Mouse (Mus musculus): ENCODE measurements around the gene Bbx. TPM values are rescaled to one million over a fixed set of nuclear protein-coding genes. Genes with fewer than 3 reads are reported as not detected.

Bbx gene
- polyA plus RNA-seq, 1 experiment = 116 TPM

- no peak for TF ChIP-seq POLR2A (IDR thresholded peaks at IDR 0.05; ENCODE audit: insufficient read depth, low read length)
- TF ChIP-seq CTCF (IDR thresholded peaks at IDR 0.05; ENCODE audit: low read depth, low read length) = no peak
- no peak for TF ChIP-seq EP300 (IDR thresholded peaks at IDR 0.05; ENCODE audit: insufficient read depth, low read depth, low read length)
- H3K9ac ChIP-seq (ENCODE audit: low read depth, poor library complexity, severe bottlenecking) = peak overlapping the region; percentile 33
- H3K36me3 ChIP-seq (ENCODE audit: control insufficient read depth, insufficient read depth, low read length, poor library complexity, severe bottlenecking) = no peaks in the 10 kb centered on the region
- H3K4me1 ChIP-seq (ENCODE audit: control insufficient read depth, insufficient read depth, low read length) = no peaks in the 10 kb centered on the region
- H3K27me3 ChIP-seq (ENCODE audit: control insufficient read depth, insufficient read depth, low read length, poor library complexity, severe bottlenecking) = no peaks in the 10 kb centered on the region
- no peak overlapping the region for H3K4me3 ChIP-seq (ENCODE audit: low read depth, low read length)
- H3K27ac ChIP-seq (ENCODE audit: insufficient read depth, low read length) = peak overlapping the region; percentile 88
- no peaks in the 10 kb centered on the region for H3K9me3 ChIP-seq (replicated peaks; ENCODE audit: control insufficient read depth, insufficient read depth, low read length, poor library complexity, severe bottlenecking)
Measured at GRCm38 (mm10) chr16:50462226-50462870, 30.2 kb upstream of the Bbx start.

- Histone ChIP-seq H3K4me1 (ENCODE audit: control insufficient read depth, insufficient read depth, low read length) (no peaks in the 10 kb centered on the region), H3K27ac (ENCODE audit: insufficient read depth, low read length) (peak overlapping the region; percentile 98), H3K9ac (ENCODE audit: low read depth, poor library complexity, severe bottlenecking) (peak overlapping the region; percentile 50; the same call in 1 of the 2 replicates), H3K36me3 (ENCODE audit: control insufficient read depth, insufficient read depth, low read length, poor library complexity, severe bottlenecking) (no peaks in the 10 kb centered on the region), H3K27me3 (ENCODE audit: control insufficient read depth, insufficient read depth, low read length, poor library complexity, severe bottlenecking) (no peaks in the 10 kb centered on the region), H3K9me3 (replicated peaks; ENCODE audit: control insufficient read depth, insufficient read depth, low read length, poor library complexity, severe bottlenecking) (no peaks in the 10 kb centered on the region), H3K4me3 (ENCODE audit: low read depth, low read length) (no peak overlapping the region)
- TF ChIP-seq CTCF (IDR thresholded peaks at IDR 0.05; ENCODE audit: low read depth, low read length) = no peak
- peak; percentile 85 for TF ChIP-seq EP300 (IDR thresholded peaks at IDR 0.05; ENCODE audit: insufficient read depth, low read depth, low read length)
Measured at GRCm38 (mm10) chr16:50459146-50459545, 27.0 kb upstream of the Bbx start.

- TF ChIP-seq POLR2A (IDR thresholded peaks at IDR 0.05; ENCODE audit: insufficient read depth, low read length) (no peak), CTCF (IDR thresholded peaks at IDR 0.05; ENCODE audit: low read depth, low read length) (no peak), EP300 (IDR thresholded peaks at IDR 0.05; ENCODE audit: insufficient read depth, low read depth, low read length) (no peak)
- Histone ChIP-seq H3K4me3 (ENCODE audit: low read depth, low read length) (no peak overlapping the region), H3K36me3 (ENCODE audit: control insufficient read depth, insufficient read depth, low read length, poor library complexity, severe bottlenecking) (no peaks in the 10 kb centered on the region), H3K9me3 (replicated peaks; ENCODE audit: control insufficient read depth, insufficient read depth, low read length, poor library complexity, severe bottlenecking) (peaks cover 7% of the 10 kb centered on the region; the same call in 1 of the 2 replicates), H3K27me3 (ENCODE audit: control insufficient read depth, insufficient read depth, low read length, poor library complexity, severe bottlenecking) (no peaks in the 10 kb centered on the region), H3K27ac (ENCODE audit: insufficient read depth, low read length) (no peak overlapping the region), H3K9ac (ENCODE audit: low read depth, poor library complexity, severe bottlenecking) (no peak overlapping the region), H3K4me1 (ENCODE audit: control insufficient read depth, insufficient read depth, low read length) (no peaks in the 10 kb centered on the region)
Measured at GRCm38 (mm10) chr16:50456053-50456452, 23.9 kb upstream of the Bbx start.

- Histone ChIP-seq H3K4me3 (ENCODE audit: low read depth, low read length) (no peak overlapping the region), H3K27me3 (ENCODE audit: control insufficient read depth, insufficient read depth, low read length, poor library complexity, severe bottlenecking) (no peaks in the 10 kb centered on the region; the same call in 1 of the 2 replicates), H3K36me3 (ENCODE audit: control insufficient read depth, insufficient read depth, low read length, poor library complexity, severe bottlenecking) (no peaks in the 10 kb centered on the region), H3K27ac (ENCODE audit: insufficient read depth, low read length) (no peak overlapping the region), H3K9me3 (replicated peaks; ENCODE audit: control insufficient read depth, insufficient read depth, low read length, poor library complexity, severe bottlenecking) (peaks cover 7% of the 10 kb centered on the region; the same call in 1 of the 2 replicates), H3K4me1 (ENCODE audit: control insufficient read depth, insufficient read depth, low read length) (no peaks in the 10 kb centered on the region), H3K9ac (ENCODE audit: low read depth, poor library complexity, severe bottlenecking) (no peak overlapping the region)
- no peak for TF ChIP-seq EP300 (IDR thresholded peaks at IDR 0.05; ENCODE audit: insufficient read depth, low read depth, low read length)
- TF ChIP-seq CTCF (IDR thresholded peaks at IDR 0.05; ENCODE audit: low read depth, low read length) = no peak
- no peak for TF ChIP-seq POLR2A (IDR thresholded peaks at IDR 0.05; ENCODE audit: insufficient read depth, low read length)
Measured at GRCm38 (mm10) chr16:50449086-50449485, 16.9 kb upstream of the Bbx start.

- H3K27ac ChIP-seq (ENCODE audit: insufficient read depth, low read length) = no peak overlapping the region
- H3K9me3 ChIP-seq (replicated peaks; ENCODE audit: control insufficient read depth, insufficient read depth, low read length, poor library complexity, severe bottlenecking) = no peaks in the 10 kb centered on the region
- H3K4me1 ChIP-seq (ENCODE audit: control insufficient read depth, insufficient read depth, low read length) = no peaks in the 10 kb centered on the region
- no peak overlapping the region for H3K9ac ChIP-seq (ENCODE audit: low read depth, poor library complexity, severe bottlenecking)
- no peaks in the 10 kb centered on the region for H3K36me3 ChIP-seq (ENCODE audit: control insufficient read depth, insufficient read depth, low read length, poor library complexity, severe bottlenecking)
- H3K4me3 ChIP-seq (ENCODE audit: low read depth, low read length) = no peak overlapping the region
- H3K27me3 ChIP-seq (ENCODE audit: control insufficient read depth, insufficient read depth, low read length, poor library complexity, severe bottlenecking) = no peaks in the 10 kb centered on the region; the same call in 1 of the 2 replicates
- TF ChIP-seq POLR2A (IDR thresholded peaks at IDR 0.05; ENCODE audit: insufficient read depth, low read length) (no peak), CTCF (IDR thresholded peaks at IDR 0.05; ENCODE audit: low read depth, low read length) (no peak), EP300 (IDR thresholded peaks at IDR 0.05; ENCODE audit: insufficient read depth, low read depth, low read length) (no peak)
Measured at GRCm38 (mm10) chr16:50445014-50445413, 12.8 kb upstream of the Bbx start.

- no peak for TF ChIP-seq POLR2A (IDR thresholded peaks at IDR 0.05; ENCODE audit: insufficient read depth, low read length)
- TF ChIP-seq EP300 (IDR thresholded peaks at IDR 0.05; ENCODE audit: insufficient read depth, low read depth, low read length) = no peak
- TF ChIP-seq CTCF (IDR thresholded peaks at IDR 0.05; ENCODE audit: low read depth, low read length) = no peak
- Histone ChIP-seq H3K9me3 (replicated peaks; ENCODE audit: control insufficient read depth, insufficient read depth, low read length, poor library complexity, severe bottlenecking) (no peaks in the 10 kb centered on the region), H3K9ac (ENCODE audit: low read depth, poor library complexity, severe bottlenecking) (no peak overlapping the region), H3K27me3 (ENCODE audit: control insufficient read depth, insufficient read depth, low read length, poor library complexity, severe bottlenecking) (no peaks in the 10 kb centered on the region), H3K36me3 (ENCODE audit: control insufficient read depth, insufficient read depth, low read length, poor library complexity, severe bottlenecking) (no peaks in the 10 kb centered on the region), H3K4me3 (ENCODE audit: low read depth, low read length) (no peak overlapping the region), H3K27ac (ENCODE audit: insufficient read depth, low read length) (no peak overlapping the region), H3K4me1 (ENCODE audit: control insufficient read depth, insufficient read depth, low read length) (no peaks in the 10 kb centered on the region)
Measured at GRCm38 (mm10) chr16:50438816-50439215, 6.6 kb upstream of the Bbx start.

Data from ES-Bruce4 (cell line).